Mouse (Mus musculus) G1E (cell line): ENCODE results near the gene Kbtbd12. TPM values are rescaled to one million over a fixed set of nuclear protein-coding genes. Genes with fewer than 3 reads are reported as not detected.

Experiments used
- ATAC-seq: 2 replicates; pipeline ENCODE4 v1.8.0; 2016; ENCODE audit warnings: mild to moderate bottlenecking; ENCODE audit not compliant: insufficient number of reproducible peaks, poor library complexity, low FRiP score, severe bottlenecking; ENCODE audit errors: extremely low read depth
- DNase-seq: peaks from one replicate; pipeline ENCODE4 v3.0.0; 2012; ENCODE audit warnings: low spot score
- H3K27me3 ChIP-seq: 2 replicates; pipeline ENCODE4 v1.6.1; 2012; ENCODE audit warnings: mild to moderate bottlenecking, low read length, inconsistent platforms; ENCODE audit not compliant: insufficient read depth
- H3K36me3 ChIP-seq: replicated peaks from 2 replicates; pipeline ENCODE3; 2012; ENCODE audit warnings: mild to moderate bottlenecking, inconsistent platforms
- H3K4me1 ChIP-seq: 2 replicates; pipeline ENCODE4 v1.6.1; 2012; ENCODE audit warnings: low read depth, low read length, inconsistent platforms, mixed read lengths; ENCODE audit not compliant: insufficient read depth
- H3K4me3 ChIP-seq: 2 replicates; pipeline ENCODE4 v1.5.1; 2012; ENCODE audit warnings: low read depth, mild to moderate bottlenecking, inconsistent platforms, low read length, moderate library complexity, mixed read lengths
- H3K9me3 ChIP-seq: replicated peaks from 2 replicates; pipeline ENCODE4 v1.6.1; 2012; ENCODE audit warnings: inconsistent platforms
- CTCF ChIP-seq: IDR thresholded peaks from 2 replicates; pipeline ENCODE4 v1.5.1; 2012; ENCODE audit warnings: low read depth, low read length, inconsistent platforms, mixed read lengths
- GATA1 ChIP-seq: IDR thresholded peaks from 2 replicates; pipeline ENCODE4 v1.6.1; 2012; ENCODE audit warnings: borderline replicate concordance, low read length, inconsistent platforms, mixed read lengths
- GATA2 ChIP-seq: IDR thresholded peaks from 2 replicates; pipeline ENCODE4 v1.6.1; 2012; ENCODE audit warnings: low read depth, low read length, inconsistent platforms, borderline replicate concordance
- POLR2AphosphoS5 ChIP-seq: IDR thresholded peaks from 2 replicates; pipeline ENCODE4 v1.6.1; 2012; ENCODE audit warnings: low read depth, low read length, inconsistent platforms; ENCODE audit not compliant: insufficient replicate concordance
- TAL1 ChIP-seq: conservative IDR thresholded peaks from 2 replicates; pipeline ENCODE4 v1.6.1; 2012; ENCODE audit warnings: low read depth, low read length, inconsistent platforms, mixed read lengths
- polyA plus RNA-seq: library from polyadenylated mRNA; stranded (reverse); fragments of >175 nt; gene quantifications from 2 replicates; pipeline ENCODE4 v1.2.3, GENCODE M21; 2012
- total RNA-seq, 2 experiments: library from RNA; stranded (forward) in 1 of 2; stranded (reverse) in 1 of 2; fragments of 200-1000 nt in 1 of 2; fragments of >200 nt in 1 of 2; fragmentation: Nextera tagmentation in 1 of 2; gene quantifications; 2 replicates each; pipeline ENCODE4 v1.2.3; 2014 to 2017

Kbtbd12 gene
- total and polyA plus RNA-seq, 3 experiments: 0.27 TPM; not detected in 2

DNA sequence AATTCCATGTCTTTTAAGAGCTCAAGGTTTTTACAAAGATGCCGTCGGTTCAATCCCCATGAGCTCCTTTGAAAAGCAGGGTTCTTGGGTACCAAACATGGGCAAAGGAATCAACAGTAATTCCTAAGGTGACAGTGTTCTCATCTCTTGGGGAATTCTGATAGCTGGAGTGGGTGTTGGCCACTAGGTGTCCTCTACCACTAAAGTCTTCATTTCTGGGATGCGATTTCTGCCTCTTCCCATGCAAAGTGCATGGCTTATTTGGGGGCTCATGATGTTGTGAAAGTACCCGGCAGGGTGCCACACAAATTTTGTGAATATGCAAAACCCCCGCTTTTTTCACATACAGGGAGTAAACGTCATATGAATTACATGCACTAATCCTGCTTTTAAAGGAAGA, 72.7 kb downstream of the Kbtbd12 start:
- Histone ChIP-seq H3K9me3 (no peaks in the 10 kb centered on the region), H3K36me3 (no peaks in the 10 kb centered on the region), H3K4me3 (no peak overlapping the region), H3K4me1 (no peaks in the 10 kb centered on the region), H3K27me3 (peaks cover 46% of the 10 kb centered on the region)
- DNase-seq (no peak), ATAC-seq (no peak)
- TF ChIP-seq CTCF (no peak), TAL1 (no peak), GATA2 (no peak), POLR2AphosphoS5 (no peak), GATA1 (no peak)

- TF ChIP-seq POLR2AphosphoS5 (no peak), GATA1 (no peak), GATA2 (no peak), TAL1 (no peak), CTCF (no peak)
- Histone ChIP-seq H3K27me3 (peaks cover 66% of the 10 kb centered on the region), H3K4me1 (peaks cover 11% of the 10 kb centered on the region), H3K4me3 (no peak overlapping the region), H3K9me3 (no peaks in the 10 kb centered on the region), H3K36me3 (no peaks in the 10 kb centered on the region)
- DNase-seq (no peak), ATAC-seq (no peak)
Observed at GRCm38 (mm10) chr6:88560156-88560555, 77.6 kb downstream of the Kbtbd12 start.

DNA sequence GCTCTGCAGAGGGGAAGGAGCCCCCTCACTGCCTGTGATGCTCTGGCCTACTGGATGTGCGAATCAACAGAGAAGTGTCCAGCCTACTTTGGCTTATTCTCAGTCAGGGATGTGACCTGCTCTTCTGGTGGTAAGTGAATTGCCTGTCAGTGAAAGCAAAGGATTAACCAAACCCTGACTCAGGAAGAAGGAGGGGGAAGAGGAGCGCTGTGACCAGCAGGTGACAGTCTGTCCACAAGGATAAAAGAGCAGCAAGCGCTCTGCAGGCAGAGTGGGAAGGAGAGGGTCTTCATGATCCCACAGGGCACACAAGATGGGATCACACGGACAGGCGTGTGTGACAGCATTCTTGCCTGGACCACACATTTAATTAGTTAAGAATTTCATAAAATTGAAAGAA, 78.1 kb downstream of the Kbtbd12 start:
- Histone ChIP-seq H3K27me3 (peaks cover 66% of the 10 kb centered on the region), H3K4me3 (no peak overlapping the region), H3K4me1 (peaks cover 11% of the 10 kb centered on the region), H3K36me3 (no peaks in the 10 kb centered on the region), H3K9me3 (no peaks in the 10 kb centered on the region)
- no peak for TF ChIP-seq TAL1
- no peak for TF ChIP-seq GATA1
- TF ChIP-seq POLR2AphosphoS5: no peak
- no peak for TF ChIP-seq CTCF
- TF ChIP-seq GATA2: no peak
- no peak for DNase-seq
- no peak for ATAC-seq

- no peak for TF ChIP-seq CTCF
- no peak for TF ChIP-seq GATA2
- TF ChIP-seq POLR2AphosphoS5: no peak
- TF ChIP-seq GATA1: no peak
- no peak for TF ChIP-seq TAL1
- DNase-seq (no peak), ATAC-seq (no peak)
- Histone ChIP-seq H3K4me3 (no peak overlapping the region), H3K9me3 (no peaks in the 10 kb centered on the region), H3K36me3 (no peaks in the 10 kb centered on the region), H3K27me3 (peaks cover 61% of the 10 kb centered on the region), H3K4me1 (peaks cover 11% of the 10 kb centered on the region)
Observed at GRCm38 (mm10) chr6:88558076-88558475, 79.7 kb downstream of the Kbtbd12 start.

GRCm38 (mm10) chr6:88557548-88557947, 80.2 kb downstream of the Kbtbd12 start:
- Histone ChIP-seq H3K4me1 (peaks cover 11% of the 10 kb centered on the region), H3K4me3 (no peak overlapping the region), H3K9me3 (no peaks in the 10 kb centered on the region), H3K36me3 (no peaks in the 10 kb centered on the region), H3K27me3 (peaks cover 62% of the 10 kb centered on the region)
- no peak for ATAC-seq
- no peak for DNase-seq
- TF ChIP-seq TAL1 (no peak), GATA2 (no peak)

GRCm38 (mm10) chr6:88549916-88550315, 87.8 kb downstream of the Kbtbd12 start:
- Histone ChIP-seq H3K4me3 (no peak overlapping the region), H3K4me1 (peaks cover 44% of the 10 kb centered on the region), H3K36me3 (no peaks in the 10 kb centered on the region), H3K9me3 (no peaks in the 10 kb centered on the region), H3K27me3 (peaks cover 32% of the 10 kb centered on the region)
- TF ChIP-seq GATA2 (no peak), TAL1 (no peak), POLR2AphosphoS5 (no peak), GATA1 (no peak), CTCF (no peak)
- ATAC-seq (no peak), DNase-seq (no peak)

DNA sequence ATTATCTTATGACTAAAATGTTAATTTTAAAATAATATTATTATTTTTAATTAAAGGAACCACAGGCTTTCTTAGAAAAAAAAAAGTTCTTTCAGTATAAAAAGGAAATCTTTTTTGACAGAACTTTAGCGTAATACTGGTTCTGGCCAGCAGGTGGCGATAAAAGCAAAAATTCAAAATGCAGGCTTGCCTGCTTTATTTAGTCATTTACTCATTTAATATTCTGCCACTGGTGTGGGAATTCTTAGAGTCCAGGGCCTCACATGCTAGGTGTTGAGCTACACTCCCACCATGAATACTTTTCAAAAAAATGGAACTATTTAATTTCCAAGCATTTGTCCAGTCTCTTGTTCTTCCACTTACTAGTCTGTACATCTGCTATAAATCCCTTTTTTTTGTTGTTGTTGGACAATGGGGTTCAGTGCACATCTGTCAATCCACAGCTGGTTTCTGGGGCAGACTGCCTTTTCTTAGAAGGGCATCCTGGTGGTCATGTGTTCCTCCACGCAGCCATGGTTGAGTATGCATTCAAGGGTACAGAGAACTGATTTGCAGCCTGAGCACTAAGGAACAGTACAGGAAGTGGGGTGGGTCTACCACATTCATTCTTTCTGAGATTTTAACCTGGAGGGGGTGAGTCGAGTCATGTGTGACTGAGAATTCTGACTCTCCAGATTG, 88.5 kb downstream of the Kbtbd12 start:
- TF ChIP-seq POLR2AphosphoS5 (no peak), CTCF (no peak), GATA1 (no peak), TAL1 (no peak), GATA2 (no peak)
- Histone ChIP-seq H3K27me3 (peaks cover 27% of the 10 kb centered on the region), H3K36me3 (no peaks in the 10 kb centered on the region), H3K9me3 (no peaks in the 10 kb centered on the region), H3K4me3 (no peak overlapping the region), H3K4me1 (peaks cover 51% of the 10 kb centered on the region)
- DNase-seq (no peak), ATAC-seq (no peak)
